In genomic region chr10:121297054-121297701, GRCm38 (mm10) we compare ENCODE assay signal across 8 mouse cellular contexts. TPM values are rescaled to one million over a fixed set of nuclear protein-coding genes. Genes with fewer than 3 reads are reported as not detected.
A peak's percentile ranks its signal among the peaks of the same experiment; 100 is the strongest.
DNase-seq lines count a peak whose midpoint lies in the region; ATAC-seq and TF ChIP-seq lines count a peak whose summit lies in the region.

No protein-coding gene starts in this region.

- WGBS in heart, embryonic 16.5 days, result 20% methylated on average over 25 of the region's 25 CpGs
- 13% methylated on average over 25 of the region's 25 CpGs for WGBS in kidney, postnatal 0 days
- WGBS in small intestine, adult 2 months, result 29% methylated on average over 25 of the region's 25 CpGs

- H3K4me1 ChIP-seq in heart, embryonic 16.5 days (ENCODE audit: control insufficient read depth, insufficient read depth, low read length), result peaks cover 14% of the 10 kb centered on the region
- no peaks in the 10 kb centered on the region for H3K4me1 ChIP-seq in kidney, postnatal 0 days (replicated peaks; ENCODE audit: insufficient read depth, low read length)
- no peaks in the 10 kb centered on the region for H3K4me1 ChIP-seq in small intestine, adult 2 months (ENCODE audit: control insufficient read depth, insufficient read depth, insufficient read length, low read length)

- peak overlapping the region; percentile 75 for H3K4me2 ChIP-seq in heart, embryonic 16.5 days (ENCODE audit: low read depth, low read length)
- H3K4me2 ChIP-seq in kidney, postnatal 0 days (ENCODE audit: low read length), result peak overlapping the region; percentile 53

- H3K9ac ChIP-seq in heart, embryonic 16.5 days (ENCODE audit: low read length), result peak overlapping the region; percentile 43
- H3K9ac ChIP-seq in kidney, postnatal 0 days (ENCODE audit: low read depth, low read length), result no peak overlapping the region

- ATAC-seq in heart, embryonic 16.5 days (replicated peaks; ENCODE audit: extremely low read depth, insufficient read depth, low FRiP score), result peak; percentile 82
- ATAC-seq in kidney, postnatal 0 days (replicated peaks; ENCODE audit: low FRiP score, low read depth), result peak; percentile 59; the same call in 1 of the 2 replicates

- H3K27me3 ChIP-seq in heart, embryonic 16.5 days (ENCODE audit: control insufficient read depth, insufficient read depth, low read length), result no peaks in the 10 kb centered on the region
- H3K27me3 ChIP-seq in kidney, postnatal 0 days (ENCODE audit: insufficient read depth, low read length), result no peaks in the 10 kb centered on the region
- H3K27me3 ChIP-seq in small intestine, adult 2 months (ENCODE audit: control insufficient read depth, insufficient read depth, low read length), result no peaks in the 10 kb centered on the region

- H3K4me3 ChIP-seq in heart, embryonic 16.5 days (ENCODE audit: low read length), result peak overlapping the region; percentile 43
- peak overlapping the region; percentile 13 for H3K4me3 ChIP-seq in kidney, postnatal 0 days (replicated peaks; ENCODE audit: low read depth, low read length)
- H3K4me3 ChIP-seq in small intestine, adult 2 months (ENCODE audit: low read depth, low read length), result peak overlapping the region; percentile 5; the same call in 1 of the 2 replicates

- no peaks in the 10 kb centered on the region; the same call in 1 of the 2 replicates for H3K9me3 ChIP-seq in heart, embryonic 16.5 days (replicated peaks; ENCODE audit: control insufficient read depth, low read length)
- no peaks in the 10 kb centered on the region for H3K9me3 ChIP-seq in kidney, postnatal 0 days (replicated peaks; ENCODE audit: low read length)

- no peak overlapping the region for H3K27ac ChIP-seq in heart, embryonic 16.5 days (ENCODE audit: low read length)
- no peak overlapping the region for H3K27ac ChIP-seq in kidney, postnatal 0 days
- no peak overlapping the region for H3K27ac ChIP-seq in small intestine, adult 2 months (ENCODE audit: insufficient read depth, low read depth, low read length)

- H3K36me3 ChIP-seq in heart, embryonic 16.5 days (ENCODE audit: control insufficient read depth, insufficient read depth), result no peaks in the 10 kb centered on the region
- H3K36me3 ChIP-seq in kidney, postnatal 0 days (ENCODE audit: insufficient read depth, low read length), result no peaks in the 10 kb centered on the region
- peaks cover 13% of the 10 kb centered on the region for H3K36me3 ChIP-seq in small intestine, adult 2 months (ENCODE audit: control insufficient read depth, insufficient read depth, low read length)

- TF ChIP-seq POLR2A in small intestine, adult 2 months (IDR thresholded peaks at IDR 0.05; ENCODE audit: low read depth, low read length), result no peak

- no peak; the same call in 1 of the 2 replicates for TF ChIP-seq CTCF in kidney, postnatal 0 days (IDR thresholded peaks at IDR 0.05; ENCODE audit: low read depth)
- no peak for TF ChIP-seq CTCF in small intestine, adult 2 months (IDR thresholded peaks at IDR 0.05; ENCODE audit: extremely low read depth, insufficient read length, insufficient replicate concordance, low read depth, low read length)

- DNase-seq in spleen, adult 18-20 months, result peak; percentile 16 to 44
- DNase-seq in spleen, adult 12 weeks (ENCODE audit: low spot score), result no peak
- DNase-seq in embryo, embryonic 9.5 days (ENCODE audit: extremely low spot score), result peak; percentile 47
- peak; percentile 76 for DNase-seq in kidney, postnatal 0 days (ENCODE audit: low spot score)
- peak; percentile 65 for DNase-seq in lung, postnatal 14 days
- no peak for DNase-seq in layer of hippocampus, postnatal 14 days (ENCODE audit: low spot score in 2 of 2)

RNA-seq across cellular contexts. Expression of gene Tbc1d30, which starts 53.9 kb away (rescaled TPM):
- 1.2 and 1.8 TPM in 2 replicates for polyA plus RNA-seq in heart, embryonic 16.5 days (2015; fragmentation: Nextera tagmentation; extraction: Ambion mirVana)
- 0.52 and 0.53 TPM in 2 replicates for polyA plus RNA-seq in kidney, postnatal 0 days (2015; fragmentation: Nextera tagmentation; extraction: Ambion mirVana)
- 4.3 and 5.5 TPM in 2 replicates for polyA plus RNA-seq in small intestine, adult 2 months (2012; rRNA removed)
- total RNA-seq in layer of hippocampus, postnatal 14 days (2021), result 10 to 100 TPM; 34.9 to 36.9 TPM

Comparison
In these comparisons a context has a peak if more than half of its experiments do, and no peak if none do; other contexts are left out.
1. DNase-seq: peak in spleen, adult 18-20 months (2 of 2), embryo, embryonic 9.5 days (single experiment), kidney, postnatal 0 days (single experiment) and lung, postnatal 14 days (single experiment); none in spleen, adult 12 weeks (single experiment) and layer of hippocampus, postnatal 14 days (0 of 2).
2. Peak in every context shown above with its lines, with median percentiles within 50 percentile points of each other: H3K4me3 ChIP-seq.